Mouse (Mus musculus) liver, embryonic 16.5 days (tissue): ENCODE measurements around the gene Ap1b1. TPM values are rescaled to one million over a fixed set of nuclear protein-coding genes. Genes with fewer than 3 reads are reported as not detected.

Experiments used
- ATAC-seq: fragments of 200-750 bp; cut with Nextera tagmentation; 2 replicates; pipeline ENCODE4 v1.8.0; 2017; ENCODE audit warnings: low read depth, mild to moderate bottlenecking, moderate number of reproducible peaks, moderate library complexity
- H3K27ac ChIP-seq: fragments of 300-500 bp; sonication (generic); 2 replicates; pipeline ENCODE4 v1.5.1; 2014; ENCODE audit warnings: mild to moderate bottlenecking, low read length
- H3K27me3 ChIP-seq: fragments of 300-500 bp; sonication (generic); 2 replicates; pipeline ENCODE4 v1.6.1; 2014; ENCODE audit warnings: low read depth, low read length, mixed read lengths; ENCODE audit not compliant: control insufficient read depth, insufficient read depth
- H3K36me3 ChIP-seq: fragments of 300-500 bp; sonication (generic); 2 replicates; pipeline ENCODE4 v1.6.1; 2014; ENCODE audit warnings: mild to moderate bottlenecking; ENCODE audit not compliant: control insufficient read depth, insufficient read depth
- H3K4me1 ChIP-seq: fragments of 300-500 bp; sonication (generic); 2 replicates; pipeline ENCODE4 v1.6.1; 2014; ENCODE audit warnings: low read depth, low read length, mixed read lengths; ENCODE audit not compliant: control insufficient read depth
- H3K4me2 ChIP-seq: fragments of 300-500 bp; sonication (generic); 2 replicates; pipeline ENCODE4 v1.6.1; 2014; ENCODE audit warnings: low read depth, low read length, mixed read lengths
- H3K4me3 ChIP-seq: fragments of 300-500 bp; sonication (generic); 2 replicates; pipeline ENCODE4 v1.5.1; 2014; ENCODE audit warnings: low read depth, mild to moderate bottlenecking, low read length
- H3K9ac ChIP-seq: fragments of 300-500 bp; sonication (generic); 2 replicates; pipeline ENCODE4 v1.6.1; 2014; ENCODE audit warnings: low read depth, low read length
- H3K9me3 ChIP-seq: fragments of 300-500 bp; sonication (generic); replicated peaks from 2 replicates; pipeline ENCODE4 v1.6.1; 2016; ENCODE audit warnings: low read length; ENCODE audit not compliant: control insufficient read depth
- WGBS: fragments of 180-500 bp; shearing (Covaris S2); extraction: QIAGEN DNeasy Blood & Tissue Kit; methylation state at CpG from one replicate; pipeline ENCODE4 v1.1.7; 2014; ENCODE audit not compliant: insufficient replicate concordance; 5-methylcytosine and 5-hydroxymethylcytosine counted together
- polyA plus RNA-seq: library from polyadenylated mRNA; unstranded; fragments of >200 nt; fragmentation: Nextera tagmentation; extraction: Ambion mirVana; gene quantifications from 2 replicates; pipeline ENCODE4 v1.2.1, GENCODE M21; 2015

The Ap1b1 gene
- polyA plus RNA-seq, 1 experiment from 2014 or later = 78.9 TPM

- 79% methylated on average over 3 of the region's 3 CpGs for WGBS
These were observed 46.5 kb downstream of the Ap1b1 start for GRCm38 (mm10) chr11:5033136-5033535.

GRCm38 (mm10) chr11:5035421-5035820 is 48.8 kb downstream of the Ap1b1 start:
- no peak for ATAC-seq
- no peak overlapping the region for H3K27ac ChIP-seq
- peaks cover 84% of the 10 kb centered on the region for H3K36me3 ChIP-seq
- H3K9me3 ChIP-seq = no peaks in the 10 kb centered on the region
- H3K27me3 ChIP-seq = no peaks in the 10 kb centered on the region
- no peak overlapping the region for H3K4me3 ChIP-seq
- WGBS = 89% methylated on average over 4 of the region's 4 CpGs
- H3K4me1 ChIP-seq = no peaks in the 10 kb centered on the region
- H3K9ac ChIP-seq = no peak overlapping the region
- H3K4me2 ChIP-seq = no peak overlapping the region

More at GRCm38 (mm10) chr11:5033136-5033535, 46.5 kb downstream of the Ap1b1 start:
- no peak for ATAC-seq
- no peaks in the 10 kb centered on the region for H3K4me1 ChIP-seq
- H3K4me3 ChIP-seq = no peak overlapping the region
- no peaks in the 10 kb centered on the region for H3K9me3 ChIP-seq
- no peaks in the 10 kb centered on the region for H3K27me3 ChIP-seq
- H3K9ac ChIP-seq = no peak overlapping the region
- peaks cover 86% of the 10 kb centered on the region for H3K36me3 ChIP-seq
- H3K27ac ChIP-seq = no peak overlapping the region
- no peak overlapping the region for H3K4me2 ChIP-seq

GRCm38 (mm10) chr11:5037146-5037854 is 50.7 kb downstream of the Ap1b1 start:
- ATAC-seq = no peak
- no peak overlapping the region for H3K4me3 ChIP-seq
- no peaks in the 10 kb centered on the region for H3K4me1 ChIP-seq
- no peak overlapping the region for H3K27ac ChIP-seq
- no peak overlapping the region for H3K9ac ChIP-seq
- no peaks in the 10 kb centered on the region for H3K27me3 ChIP-seq
- 83% methylated on average over 8 of the region's 8 CpGs for WGBS
- no peak overlapping the region for H3K4me2 ChIP-seq
- no peaks in the 10 kb centered on the region for H3K9me3 ChIP-seq
- H3K36me3 ChIP-seq = peaks cover 78% of the 10 kb centered on the region

GRCm38 (mm10) chr11:5040585-5040984 is 54.0 kb downstream of the Ap1b1 start:
- Histone ChIP-seq H3K9me3 (no peaks in the 10 kb centered on the region), H3K36me3 (peaks cover 50% of the 10 kb centered on the region), H3K27ac (no peak overlapping the region), H3K27me3 (no peaks in the 10 kb centered on the region), H3K4me1 (no peaks in the 10 kb centered on the region), H3K9ac (no peak overlapping the region), H3K4me3 (no peak overlapping the region), H3K4me2 (no peak overlapping the region)
- ATAC-seq = no peak
- WGBS = 84% methylated on average over 5 of the region's 5 CpGs

DNA sequence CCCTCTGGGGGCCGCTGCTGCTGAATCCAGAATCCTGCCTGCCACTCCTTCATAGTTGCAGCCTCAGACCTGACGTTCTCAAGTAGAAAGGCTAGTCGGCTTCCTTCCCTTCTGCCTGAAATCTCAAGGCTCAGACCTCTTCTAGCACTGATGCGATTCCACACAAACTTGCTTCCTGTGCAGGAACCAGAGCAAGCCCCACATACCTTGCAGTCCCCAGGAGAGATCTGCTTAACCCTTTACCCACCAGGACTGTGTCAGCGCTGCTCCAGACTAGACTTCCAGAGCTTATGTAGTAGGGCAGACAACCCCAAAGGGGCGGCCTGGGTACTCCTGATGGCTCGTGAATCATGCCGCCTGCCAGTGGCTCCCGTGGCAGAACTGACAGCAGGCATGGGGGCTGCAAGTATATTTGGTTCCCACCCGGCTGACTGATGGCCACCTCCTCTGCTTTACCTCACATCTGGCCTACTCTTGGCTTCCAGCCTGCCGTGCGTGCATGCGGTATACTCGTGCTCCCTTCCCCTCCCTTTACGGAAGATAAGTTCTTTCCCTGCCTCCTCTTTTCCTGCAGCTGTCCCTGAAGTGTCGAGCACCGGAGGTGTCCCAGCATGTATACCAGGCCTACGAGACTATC is 54.6 kb downstream of the Ap1b1 start:
- Histone ChIP-seq H3K27ac (no peak overlapping the region), H3K4me1 (no peaks in the 10 kb centered on the region), H3K9me3 (no peaks in the 10 kb centered on the region), H3K36me3 (peaks cover 45% of the 10 kb centered on the region), H3K4me3 (no peak overlapping the region), H3K4me2 (no peak overlapping the region), H3K9ac (no peak overlapping the region), H3K27me3 (no peaks in the 10 kb centered on the region)
- ATAC-seq = no peak
- WGBS = 80% methylated on average over 18 of the region's 18 CpGs

- ATAC-seq = no peak
- H3K9me3 ChIP-seq = no peaks in the 10 kb centered on the region
- H3K4me1 ChIP-seq = no peaks in the 10 kb centered on the region
- H3K9ac ChIP-seq = no peak overlapping the region
- 72% methylated on average over 8 of the region's 8 CpGs for WGBS
- H3K4me2 ChIP-seq = no peak overlapping the region
- H3K4me3 ChIP-seq = no peak overlapping the region
- no peak overlapping the region for H3K27ac ChIP-seq
- peaks cover 33% of the 10 kb centered on the region for H3K36me3 ChIP-seq
- no peaks in the 10 kb centered on the region for H3K27me3 ChIP-seq
These were observed 56.2 kb downstream of the Ap1b1 start for GRCm38 (mm10) chr11:5042645-5043381.

DNA sequence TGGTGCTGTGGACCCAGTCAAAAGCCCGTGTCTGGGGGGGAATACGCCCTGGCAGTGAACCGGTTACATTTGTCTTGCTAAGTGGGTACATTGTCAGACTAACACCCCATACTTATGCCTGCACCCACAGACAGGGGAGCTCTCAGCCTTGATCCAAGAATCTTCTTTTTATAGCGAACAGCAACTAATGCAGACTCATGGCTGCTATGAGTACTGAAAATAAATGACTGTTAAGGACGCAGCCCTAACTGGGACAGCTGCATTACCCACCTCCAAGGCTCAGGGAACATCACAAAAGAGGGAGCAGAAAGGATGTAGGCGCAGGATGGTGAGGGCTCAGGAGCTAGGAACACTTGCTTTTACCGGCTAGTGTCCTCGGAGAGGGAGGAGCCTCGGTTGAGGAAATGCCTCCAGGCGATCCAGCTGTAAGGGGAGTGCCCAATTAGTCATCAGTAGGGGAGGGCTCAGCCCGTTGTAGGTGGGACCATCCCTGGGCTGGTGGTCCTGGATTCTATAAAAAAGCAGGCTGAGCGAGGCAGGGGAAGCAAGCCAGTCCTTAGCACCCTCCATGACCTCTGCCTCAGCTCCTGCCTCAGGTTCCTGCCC is 59.8 kb downstream of the Ap1b1 start:
- Histone ChIP-seq H3K4me1 (no peaks in the 10 kb centered on the region), H3K27me3 (no peaks in the 10 kb centered on the region), H3K9ac (no peak overlapping the region), H3K27ac (no peak overlapping the region), H3K4me3 (no peak overlapping the region), H3K36me3 (peaks cover 12% of the 10 kb centered on the region), H3K9me3 (no peaks in the 10 kb centered on the region), H3K4me2 (no peak overlapping the region)
- 41% methylated on average over 12 of the region's 12 CpGs for WGBS
- no peak for ATAC-seq

GRCm38 (mm10) chr11:5051629-5052028 is 65.0 kb downstream of the Ap1b1 start:
- no peak for ATAC-seq
- Histone ChIP-seq H3K4me2 (no peak overlapping the region), H3K4me1 (no peaks in the 10 kb centered on the region), H3K9me3 (no peaks in the 10 kb centered on the region), H3K4me3 (no peak overlapping the region), H3K27me3 (peaks cover 15% of the 10 kb centered on the region), H3K27ac (no peak overlapping the region), H3K9ac (no peak overlapping the region), H3K36me3 (no peaks in the 10 kb centered on the region)
- 75% methylated on average over 10 of the region's 10 CpGs for WGBS
